Mouse (Mus musculus): ENCODE data around the gene Btn2a2. TPM values are rescaled to one million over a fixed set of nuclear protein-coding genes. Genes with fewer than 3 reads are reported as not detected.

Btn2a2 gene
- polyA plus RNA-seq, 1 experiment, result not detected

DNA sequence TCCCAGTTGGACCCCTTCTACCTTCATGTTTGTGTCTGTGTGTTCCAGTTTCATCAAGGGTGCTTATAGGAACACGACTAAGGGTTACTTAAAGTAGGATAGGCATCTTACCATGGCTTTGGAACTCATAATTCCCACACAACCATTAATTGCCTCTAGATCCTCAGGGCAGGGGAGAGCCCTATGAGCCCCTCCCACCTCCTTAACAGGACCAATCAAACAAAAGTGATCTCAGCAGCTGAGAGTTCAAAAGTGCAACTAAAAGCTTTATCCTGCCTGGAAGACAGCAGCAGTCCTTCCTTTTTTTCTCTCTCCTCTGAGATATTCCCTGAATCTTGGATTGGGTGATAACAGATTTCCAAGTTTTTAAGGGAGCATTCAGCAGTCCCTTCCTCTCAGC, 21.5 kb upstream of the Btn2a2 start:
- H3K27ac ChIP-seq (replicated peaks; ENCODE audit: low read depth, low read length), result no peak overlapping the region

DNA sequence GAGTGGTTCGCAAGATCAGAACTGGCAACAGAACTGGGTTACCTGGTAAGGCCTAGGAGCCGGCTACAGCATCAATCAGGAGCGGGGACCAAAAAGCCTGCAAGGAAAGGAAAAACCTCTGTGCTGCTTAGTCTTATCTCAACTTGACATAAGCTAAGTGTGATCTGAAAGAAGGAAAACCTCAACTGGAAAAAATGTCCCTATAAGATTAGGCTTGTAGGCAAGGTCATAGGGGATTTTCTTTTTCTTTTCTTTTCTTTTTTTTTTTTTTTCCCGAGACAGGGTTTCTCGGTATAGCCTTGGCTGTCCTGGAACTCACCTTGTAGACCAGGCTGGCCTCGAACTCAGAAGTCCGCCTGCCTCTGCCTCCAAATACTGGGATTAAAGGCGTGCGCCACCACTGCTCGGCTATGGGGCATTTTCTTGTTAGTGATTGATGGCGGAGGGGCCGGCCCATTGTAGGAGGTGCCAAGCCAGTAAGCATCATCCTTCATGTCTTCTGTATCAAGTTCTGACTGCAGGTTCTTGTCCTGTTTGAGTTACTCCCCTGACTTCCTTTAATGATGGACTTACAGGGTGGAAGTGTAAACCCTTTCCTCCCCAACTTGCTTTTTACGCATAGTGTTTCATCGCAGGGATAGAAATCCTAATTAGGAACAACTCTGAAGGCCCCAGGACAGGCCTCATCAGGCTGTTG, 18.3 kb upstream of the Btn2a2 start:
- no peak overlapping the region for H3K4me3 ChIP-seq (ENCODE audit: insufficient read depth, low read depth, low read length)
- no peak overlapping the region for H3K27ac ChIP-seq (replicated peaks; ENCODE audit: low read depth, low read length)
- H3K4me1 ChIP-seq (ENCODE audit: control insufficient read depth, insufficient read depth, insufficient read length, low read length), result no peaks in the 10 kb centered on the region

More for the DNA sequence above, 21.5 kb upstream of the Btn2a2 start:
- no peak overlapping the region for H3K4me3 ChIP-seq (ENCODE audit: insufficient read depth, low read depth, low read length)
- no peaks in the 10 kb centered on the region for H3K4me1 ChIP-seq (ENCODE audit: control insufficient read depth, insufficient read depth, insufficient read length, low read length)

DNA sequence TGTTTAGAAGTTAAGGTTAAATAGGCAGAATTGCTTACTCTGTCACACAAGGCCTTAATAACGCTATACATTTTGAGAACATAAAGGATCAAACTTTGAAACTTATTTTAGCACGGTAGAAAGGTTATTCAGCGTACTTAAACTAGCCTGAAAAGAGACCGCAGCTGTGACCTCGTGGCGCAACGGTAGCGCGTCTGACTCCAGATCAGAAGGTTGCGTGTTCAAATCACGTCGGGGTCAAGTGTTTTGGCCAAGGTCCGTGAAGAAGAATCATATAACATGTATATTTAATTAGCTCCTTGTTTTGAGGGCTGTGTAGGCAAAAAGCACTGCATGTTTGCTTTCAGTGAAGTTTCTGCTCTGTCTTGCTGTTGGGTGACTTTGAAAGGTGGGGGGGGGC, 17.7 kb upstream of the Btn2a2 start:
- no peak overlapping the region for H3K27ac ChIP-seq (replicated peaks; ENCODE audit: low read depth, low read length)
- H3K4me3 ChIP-seq (ENCODE audit: insufficient read depth, low read depth, low read length), result no peak overlapping the region
- H3K4me1 ChIP-seq (ENCODE audit: control insufficient read depth, insufficient read depth, insufficient read length, low read length), result no peaks in the 10 kb centered on the region

DNA sequence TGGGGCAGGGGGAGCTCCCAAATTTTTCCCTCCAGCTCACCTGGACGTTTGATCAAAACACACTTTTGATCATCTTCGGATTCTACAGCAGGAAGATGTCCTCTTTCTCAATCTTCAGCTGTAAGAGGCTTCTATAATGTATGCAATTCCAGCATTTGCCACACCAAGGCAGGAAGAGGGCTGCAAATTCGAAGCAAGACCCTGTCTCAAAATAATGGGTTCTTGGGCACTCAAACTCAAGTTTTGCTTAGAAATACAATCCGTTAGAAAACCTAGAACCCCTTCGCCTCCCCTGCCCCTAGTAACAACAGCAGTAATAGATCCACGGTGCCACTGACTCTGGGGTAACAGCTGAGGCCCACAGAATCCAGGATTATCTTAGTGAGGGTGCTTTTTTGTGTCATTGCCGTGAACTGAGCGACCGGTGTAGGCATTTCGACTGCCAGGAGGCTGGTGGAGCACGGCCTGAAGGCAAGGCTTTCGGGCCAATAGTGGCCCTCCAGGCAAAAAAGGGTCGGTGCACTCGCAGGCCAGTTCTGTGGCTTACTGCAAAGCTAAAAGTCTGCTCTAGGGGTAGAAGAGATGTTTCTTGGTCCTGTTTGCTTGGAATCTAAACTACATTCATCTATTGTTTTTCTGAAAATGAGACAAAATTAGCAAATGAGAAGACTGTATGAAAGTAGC, 17.1 kb upstream of the Btn2a2 start:
- H3K4me1 ChIP-seq (ENCODE audit: control insufficient read depth, insufficient read depth, insufficient read length, low read length), result no peaks in the 10 kb centered on the region
- H3K27ac ChIP-seq (replicated peaks; ENCODE audit: low read depth, low read length), result no peak overlapping the region
- H3K4me3 ChIP-seq (ENCODE audit: insufficient read depth, low read depth, low read length), result peak overlapping the region; percentile 30

DNA sequence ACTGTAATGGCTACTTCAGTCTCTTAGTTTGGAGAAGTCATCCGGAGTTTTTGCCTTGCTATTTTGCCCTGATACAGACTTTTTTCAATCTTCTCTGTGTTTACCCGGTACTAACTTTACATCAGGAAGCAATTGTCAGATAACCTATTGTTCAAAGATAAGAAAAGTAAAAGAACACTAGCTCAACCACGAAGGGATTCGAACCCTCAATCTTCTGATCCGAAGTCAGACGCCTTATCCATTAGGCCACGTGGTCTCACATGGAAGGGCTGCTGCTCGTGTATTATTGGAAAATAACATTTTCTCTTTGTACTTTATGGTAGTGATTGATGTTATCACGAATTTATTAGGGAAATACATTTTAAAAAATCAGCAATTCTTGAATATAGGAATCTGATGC, 15.1 kb upstream of the Btn2a2 start:
- H3K4me1 ChIP-seq (ENCODE audit: control insufficient read depth, insufficient read depth, insufficient read length, low read length), result no peaks in the 10 kb centered on the region
- no peak overlapping the region for H3K27ac ChIP-seq (replicated peaks; ENCODE audit: low read depth, low read length)
- no peak overlapping the region for H3K4me3 ChIP-seq (ENCODE audit: insufficient read depth, low read depth, low read length)

DNA sequence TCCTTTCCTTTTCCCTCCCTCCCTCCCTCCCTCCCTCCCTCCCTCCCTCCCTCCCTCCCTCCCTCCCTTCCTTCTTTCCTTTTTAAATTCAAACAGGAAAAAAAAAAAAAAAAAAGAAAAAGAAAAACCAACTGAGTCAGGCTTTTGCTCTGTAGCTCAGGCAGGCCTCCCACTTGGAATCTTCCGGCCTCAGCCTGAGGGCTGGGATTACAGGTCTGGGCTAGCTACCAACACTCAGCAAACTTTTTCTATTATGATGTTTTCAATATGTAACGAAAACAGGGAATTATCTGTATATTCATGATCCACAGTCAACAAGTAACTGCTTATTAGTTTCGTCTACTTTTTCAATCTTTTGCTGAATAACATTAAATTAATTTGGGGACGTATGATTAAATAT, 14.3 kb upstream of the Btn2a2 start:
- no peak overlapping the region for H3K27ac ChIP-seq (replicated peaks; ENCODE audit: low read depth, low read length)
- H3K4me1 ChIP-seq (ENCODE audit: control insufficient read depth, insufficient read depth, insufficient read length, low read length), result no peaks in the 10 kb centered on the region
- H3K4me3 ChIP-seq (ENCODE audit: insufficient read depth, low read depth, low read length), result no peak overlapping the region

DNA sequence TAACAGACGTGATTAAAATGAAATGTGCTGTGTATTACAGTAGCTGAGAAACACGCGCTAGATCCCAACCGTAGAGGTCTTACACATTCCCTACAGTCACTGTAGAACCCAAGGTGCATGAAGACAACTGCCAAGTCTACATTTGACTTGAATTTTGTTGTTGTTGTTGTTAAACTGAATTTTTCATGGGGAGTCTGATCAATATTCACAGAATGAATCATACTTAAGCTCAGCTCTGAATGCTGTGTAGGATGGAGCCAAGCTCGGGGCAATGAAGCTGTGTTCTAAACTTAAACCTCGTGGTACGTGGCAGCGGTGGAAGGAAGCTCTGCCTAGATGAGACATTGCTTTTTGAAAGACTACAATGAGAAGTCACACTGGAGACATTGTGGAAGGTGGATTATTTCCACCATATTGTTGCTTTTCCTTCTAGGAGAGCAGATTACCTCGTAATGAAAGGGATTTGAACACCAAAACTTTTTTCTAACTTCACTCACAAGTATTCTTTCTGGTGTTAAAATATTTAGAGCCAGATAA, 13.4 kb upstream of the Btn2a2 start:
- H3K27ac ChIP-seq (replicated peaks; ENCODE audit: low read depth, low read length), result no peak overlapping the region
- no peak overlapping the region for H3K4me3 ChIP-seq (ENCODE audit: insufficient read depth, low read depth, low read length)
- no peaks in the 10 kb centered on the region for H3K4me1 ChIP-seq (ENCODE audit: control insufficient read depth, insufficient read depth, insufficient read length, low read length)

DNA sequence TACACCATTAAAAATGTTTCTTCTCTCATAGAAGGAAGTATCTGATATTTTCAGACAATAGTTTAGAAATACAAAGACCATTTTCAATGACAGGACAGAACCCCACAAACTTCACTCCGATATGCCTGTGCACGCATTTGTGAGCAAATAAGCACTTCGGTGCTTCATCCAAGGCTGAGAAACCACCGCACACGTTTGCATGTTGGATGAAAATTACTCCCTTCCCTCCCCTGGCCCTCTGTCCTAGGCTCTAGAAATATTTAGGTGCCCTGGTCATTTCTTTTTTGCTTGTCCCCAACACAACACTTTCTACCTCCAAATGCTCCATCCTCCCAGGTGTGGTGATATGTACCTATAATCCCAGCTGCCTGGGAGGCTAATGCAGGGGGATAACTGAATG, 12.9 kb upstream of the Btn2a2 start:
- H3K27ac ChIP-seq (replicated peaks; ENCODE audit: low read depth, low read length), result no peak overlapping the region
- H3K4me3 ChIP-seq (ENCODE audit: insufficient read depth, low read depth, low read length), result no peak overlapping the region
- H3K4me1 ChIP-seq (ENCODE audit: control insufficient read depth, insufficient read depth, insufficient read length, low read length), result no peaks in the 10 kb centered on the region

DNA sequence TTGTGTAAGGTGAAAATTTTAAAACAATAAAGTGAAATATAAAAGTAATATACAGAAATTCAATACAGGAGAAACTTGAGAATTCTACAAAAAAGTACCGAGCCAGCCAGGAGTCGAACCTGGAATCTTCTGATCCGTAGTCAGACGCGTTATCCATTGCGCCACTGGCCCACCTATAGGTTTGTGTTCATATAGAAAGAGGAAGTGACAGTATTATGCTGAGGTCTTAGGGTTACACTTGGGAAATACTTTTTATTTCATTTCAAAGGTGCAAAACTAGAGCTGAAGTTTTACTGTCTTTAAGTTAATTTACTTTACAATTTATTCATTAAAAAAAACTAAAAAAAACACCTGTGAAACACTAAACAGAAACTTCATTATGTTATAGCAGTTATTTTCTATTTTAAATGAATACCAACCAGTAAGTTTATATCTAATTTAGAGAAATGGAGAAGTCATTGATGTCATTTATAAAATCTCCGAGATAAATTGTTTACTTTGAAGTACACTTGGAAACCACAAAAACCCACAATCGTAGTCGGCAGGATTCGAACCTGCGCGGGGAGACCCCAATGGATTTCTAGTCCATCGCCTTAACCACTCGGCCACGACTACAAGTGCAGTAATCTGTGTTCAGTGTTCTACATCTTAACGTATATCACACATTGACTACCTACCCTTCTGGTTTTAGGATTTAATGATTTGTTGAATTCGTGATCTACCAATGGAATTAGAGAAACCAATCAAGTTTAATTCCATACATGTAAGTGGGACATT, 12.0 kb upstream of the Btn2a2 start:
- Histone ChIP-seq H3K27ac (replicated peaks; ENCODE audit: low read depth, low read length) (no peak overlapping the region), H3K4me1 (ENCODE audit: control insufficient read depth, insufficient read depth, insufficient read length, low read length) (no peaks in the 10 kb centered on the region)

DNA sequence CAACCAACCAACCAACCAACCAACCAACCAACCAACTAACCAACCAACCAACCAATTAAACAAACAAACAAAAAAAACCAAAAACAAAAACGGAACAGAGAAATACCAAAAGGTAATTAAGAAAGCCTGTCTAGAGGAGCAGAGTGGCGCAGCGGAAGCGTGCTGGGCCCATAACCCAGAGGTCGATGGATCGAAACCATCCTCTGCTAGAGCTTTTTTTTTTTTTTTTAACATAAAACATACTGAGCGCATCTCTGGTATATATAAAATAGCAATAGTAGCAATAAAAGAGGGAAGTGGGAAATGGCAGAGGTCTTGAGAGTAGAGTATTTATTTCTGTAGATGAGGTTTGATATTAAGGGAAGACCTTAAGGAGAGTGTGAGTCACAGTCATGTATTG, 11.3 kb upstream of the Btn2a2 start:
- no peak overlapping the region for H3K27ac ChIP-seq (replicated peaks; ENCODE audit: low read depth, low read length)
- no peaks in the 10 kb centered on the region for H3K4me1 ChIP-seq (ENCODE audit: control insufficient read depth, insufficient read depth, insufficient read length, low read length)
- H3K4me3 ChIP-seq (ENCODE audit: insufficient read depth, low read depth, low read length), result no peak overlapping the region

More for the DNA sequence above, 12.0 kb upstream of the Btn2a2 start:
- H3K4me3 ChIP-seq (ENCODE audit: insufficient read depth, low read depth, low read length), result no peak overlapping the region

DNA sequence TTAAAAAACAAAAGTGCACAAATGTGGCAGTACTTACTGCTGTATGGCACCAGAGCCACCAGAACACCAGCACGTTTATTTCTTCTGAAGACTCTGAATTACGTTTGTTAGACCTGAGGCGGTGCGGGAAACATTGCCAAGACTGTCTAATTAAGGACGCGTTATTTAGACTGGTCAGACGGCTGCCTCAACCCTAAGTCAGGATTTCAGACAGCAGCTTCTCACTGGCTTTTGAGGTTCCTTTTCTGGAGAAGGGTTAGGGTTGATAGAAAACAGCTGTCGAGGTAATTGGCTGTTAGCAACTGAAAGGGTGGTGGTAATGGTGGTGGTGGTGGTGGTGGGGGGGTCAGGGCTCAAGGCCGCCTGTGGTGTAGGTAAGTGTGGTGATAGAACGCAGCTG, 10.0 kb upstream of the Btn2a2 start:
- H3K4me3 ChIP-seq (ENCODE audit: insufficient read depth, low read depth, low read length), result no peak overlapping the region

DNA sequence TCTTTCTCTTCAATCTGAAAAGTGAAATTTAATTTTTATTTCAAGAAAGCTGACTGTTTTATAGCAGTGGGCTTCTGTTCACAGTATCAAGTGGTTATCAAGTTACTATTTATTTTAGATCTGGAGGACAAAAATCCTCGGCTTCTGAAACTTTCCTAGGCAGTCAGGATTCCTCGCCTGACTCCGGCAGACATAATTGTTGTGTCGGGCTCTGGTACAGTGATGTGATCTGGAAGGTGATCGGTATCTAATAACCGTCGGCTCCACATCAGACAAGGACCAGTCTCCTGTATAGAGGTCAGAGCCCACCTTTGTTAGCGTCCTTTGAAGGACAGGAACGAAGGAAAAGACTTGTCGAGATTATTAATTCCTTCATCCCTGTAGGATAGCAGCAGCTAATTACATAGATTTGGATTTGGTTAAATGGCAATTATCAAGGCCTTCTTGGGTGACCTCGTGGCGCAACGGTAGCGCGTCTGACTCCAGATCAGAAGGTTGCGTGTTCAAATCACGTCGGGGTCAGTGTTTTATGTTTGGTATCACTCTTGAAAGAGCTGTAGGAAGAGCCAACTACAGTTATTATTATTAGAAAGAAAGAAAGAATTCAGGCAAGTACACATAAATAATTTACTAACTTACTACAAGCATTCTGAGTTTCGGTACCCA, 9.1 kb upstream of the Btn2a2 start:
- Histone ChIP-seq H3K4me3 (ENCODE audit: insufficient read depth, low read depth, low read length) (no peak overlapping the region), H3K4me1 (ENCODE audit: control insufficient read depth, insufficient read depth, insufficient read length, low read length) (no peaks in the 10 kb centered on the region), H3K27ac (replicated peaks; ENCODE audit: low read depth, low read length) (no peak overlapping the region)

More for the DNA sequence above, 10.0 kb upstream of the Btn2a2 start:
- H3K4me1 ChIP-seq (ENCODE audit: control insufficient read depth, insufficient read depth, insufficient read length, low read length), result no peaks in the 10 kb centered on the region
- H3K27ac ChIP-seq (replicated peaks; ENCODE audit: low read depth, low read length), result no peak overlapping the region

DNA sequence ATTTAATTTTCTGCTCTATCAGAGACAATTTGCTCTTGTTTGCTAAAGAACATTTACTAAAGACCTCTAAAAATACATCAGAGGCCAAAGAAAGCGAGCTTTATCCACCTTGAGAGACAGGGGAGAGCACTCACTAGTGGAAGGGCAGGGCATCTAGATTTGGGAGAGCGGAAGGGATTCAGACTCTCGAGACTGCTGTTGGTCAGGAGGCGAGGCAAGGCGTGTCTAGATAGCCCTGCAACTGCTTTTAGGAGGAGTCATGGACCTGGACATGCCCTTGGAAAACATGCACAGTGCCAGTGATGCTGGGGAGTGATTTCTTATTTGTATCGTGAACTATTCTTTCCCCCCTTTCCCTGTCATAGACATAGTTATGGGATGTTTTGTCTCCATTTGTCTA, 6.9 kb upstream of the Btn2a2 start:
- Histone ChIP-seq H3K4me1 (ENCODE audit: control insufficient read depth, insufficient read depth, insufficient read length, low read length) (no peaks in the 10 kb centered on the region), H3K27ac (replicated peaks; ENCODE audit: low read depth, low read length) (no peak overlapping the region), H3K4me3 (ENCODE audit: insufficient read depth, low read depth, low read length) (no peak overlapping the region)

DNA sequence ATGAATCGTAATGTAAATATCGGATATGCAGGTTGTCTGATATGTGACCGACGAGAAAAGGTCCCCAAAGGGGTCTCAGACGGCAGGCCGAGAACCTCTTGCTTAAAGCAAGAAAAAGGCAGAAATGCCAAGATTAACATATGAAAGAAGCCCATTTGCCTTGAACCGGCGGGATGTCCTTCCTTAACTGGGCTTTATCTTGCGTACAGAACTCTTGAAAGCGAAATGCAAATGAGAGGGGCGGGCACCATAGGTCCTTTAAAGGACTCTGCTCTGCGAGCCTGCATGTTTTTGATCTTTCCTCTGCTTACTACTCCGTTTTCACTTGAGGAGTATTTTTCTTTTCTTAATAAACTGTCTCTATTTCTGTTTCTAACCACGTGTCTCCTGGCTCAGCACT, 3.3 kb upstream of the Btn2a2 start:
- Histone ChIP-seq H3K4me1 (ENCODE audit: control insufficient read depth, insufficient read depth, insufficient read length, low read length) (no peaks in the 10 kb centered on the region), H3K4me3 (ENCODE audit: insufficient read depth, low read depth, low read length) (no peak overlapping the region), H3K27ac (replicated peaks; ENCODE audit: low read depth, low read length) (no peak overlapping the region)

DNA sequence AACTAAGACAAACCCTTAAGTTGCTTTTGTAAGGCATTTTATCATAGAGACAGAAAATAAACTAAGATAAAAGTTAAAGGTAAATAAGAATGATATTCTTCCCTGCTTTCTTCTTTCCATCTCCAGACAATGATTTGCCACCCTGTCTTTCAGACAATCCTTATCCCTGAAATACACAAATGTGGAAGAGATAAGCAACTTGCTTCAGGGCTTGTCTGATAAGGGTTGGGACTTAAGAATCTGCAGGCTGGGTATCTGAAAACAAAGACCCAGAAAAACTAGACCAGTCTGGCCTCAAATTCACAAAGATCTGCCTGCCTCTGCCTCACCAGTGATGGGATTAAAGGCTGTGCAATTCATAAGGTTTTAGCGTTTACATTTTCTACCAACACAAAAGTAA, 2.6 kb upstream of the Btn2a2 start:
- Histone ChIP-seq H3K4me3 (ENCODE audit: insufficient read depth, low read depth, low read length) (no peak overlapping the region), H3K4me1 (ENCODE audit: control insufficient read depth, insufficient read depth, insufficient read length, low read length) (no peaks in the 10 kb centered on the region)

More for the DNA sequence above, 2.6 kb upstream of the Btn2a2 start:
- H3K27ac ChIP-seq (replicated peaks; ENCODE audit: low read depth, low read length), result no peak overlapping the region
